Comparison of ENCODE assay signal across 19 mouse cellular contexts in genomic region chr1:32649647-32650209, GRCm38 (mm10).
DNase-seq lines count a peak whose midpoint lies in the region; ATAC-seq and TF ChIP-seq lines count a peak whose summit lies in the region.
"Had no signal": no experiment of that assay in that cellular context is flagged by ENCODE, and none has a peak within 500 bp of the region (broad histone marks: within the 10 kb centered on the region; RNA-seq: fewer than 3 reads in every experiment).

No protein-coding gene starts in this region.

- 66% methylated on average over 3 of the region's 3 CpGs for WGBS in hindbrain, embryonic 13.5 days
- 49% methylated on average over 3 of the region's 3 CpGs for WGBS in hindbrain, embryonic 16.5 days
- 75% methylated on average over 3 of the region's 3 CpGs for WGBS in midbrain, embryonic 12.5 days
- WGBS in midbrain, embryonic 10.5 days, result 90% methylated on average over 3 of the region's 3 CpGs
- WGBS in forebrain, embryonic 16.5 days, result 51% methylated on average over 3 of the region's 3 CpGs

- no peak for TF ChIP-seq CTCF in brain, embryonic 14.5 days (IDR thresholded peaks at IDR 0.05; ENCODE audit: borderline replicate concordance, extremely low read depth, insufficient read depth, insufficient read length)

- DNase-seq in midbrain, embryonic 10.5 days (ENCODE audit: low spot score), result no peak
- peak; percentile 74 for DNase-seq in brain, embryonic 14.5 days (ENCODE audit: low read depth)
- DNase-seq in ovary, postnatal 36 days (ENCODE audit: low spot score), result no peak
- no peak for DNase-seq in urinary bladder, adult 2 months (ENCODE audit: low spot score)
- DNase-seq: adrenal gland, adult 2 months; adrenal gland, postnatal 25 days; cerebellum, adult 2 months; cerebellum, postnatal 10 days; gastrocnemius, postnatal 14 days; heart, adult 2 months; heart, postnatal 14 days had no signal

- no peak for TF ChIP-seq POLR2A in brain, embryonic 14.5 days (IDR thresholded peaks at IDR 0.05; ENCODE audit: borderline replicate concordance, extremely low read depth, insufficient read depth, insufficient read length, poor library complexity, severe bottlenecking)

- H3K27ac ChIP-seq in hindbrain, embryonic 13.5 days, result no peak overlapping the region
- H3K27ac ChIP-seq in hindbrain, embryonic 16.5 days (ENCODE audit: low read depth, low read length), result no peak overlapping the region
- no peak overlapping the region for H3K27ac ChIP-seq in midbrain, embryonic 12.5 days (replicated peaks)
- H3K27ac ChIP-seq in midbrain, embryonic 10.5 days (replicated peaks), result no peak overlapping the region
- H3K27ac ChIP-seq in forebrain, embryonic 16.5 days (ENCODE audit: low read length), result no peak overlapping the region
- H3K27ac ChIP-seq: embryonic facial prominence, embryonic 10.5 days; heart, adult 2 months; heart, embryonic 15.5 days; hindbrain, postnatal 0 days had no signal

- H3K9me3 ChIP-seq in hindbrain, embryonic 13.5 days, result no peaks in the 10 kb centered on the region
- no peaks in the 10 kb centered on the region for H3K9me3 ChIP-seq in hindbrain, embryonic 16.5 days (ENCODE audit: control insufficient read depth, low read length)
- H3K9me3 ChIP-seq in midbrain, embryonic 12.5 days, result no peaks in the 10 kb centered on the region
- H3K9me3 ChIP-seq in midbrain, embryonic 10.5 days (replicated peaks), result no peaks in the 10 kb centered on the region
- no peaks in the 10 kb centered on the region for H3K9me3 ChIP-seq in forebrain, embryonic 16.5 days (ENCODE audit: control insufficient read depth, low read length)
- H3K9me3 ChIP-seq: embryonic facial prominence, embryonic 10.5 days; heart, embryonic 15.5 days had no signal

- no peak overlapping the region for H3K9ac ChIP-seq in hindbrain, embryonic 13.5 days
- no peak overlapping the region for H3K9ac ChIP-seq in hindbrain, embryonic 16.5 days (ENCODE audit: low read depth, low read length)
- no peak overlapping the region for H3K9ac ChIP-seq in midbrain, embryonic 12.5 days (replicated peaks)
- H3K9ac ChIP-seq in forebrain, embryonic 16.5 days (replicated peaks; ENCODE audit: low read depth, low read length), result no peak overlapping the region
- H3K9ac ChIP-seq: heart, embryonic 15.5 days had no signal

- H3K36me3 ChIP-seq in hindbrain, embryonic 13.5 days, result no peaks in the 10 kb centered on the region
- no peaks in the 10 kb centered on the region for H3K36me3 ChIP-seq in hindbrain, embryonic 16.5 days (ENCODE audit: control insufficient read depth, insufficient read depth, low read length)
- H3K36me3 ChIP-seq in midbrain, embryonic 12.5 days, result no peaks in the 10 kb centered on the region
- no peaks in the 10 kb centered on the region for H3K36me3 ChIP-seq in midbrain, embryonic 10.5 days
- no peaks in the 10 kb centered on the region for H3K36me3 ChIP-seq in forebrain, embryonic 16.5 days (ENCODE audit: control insufficient read depth, insufficient read depth)
- H3K36me3 ChIP-seq: embryonic facial prominence, embryonic 10.5 days; heart, embryonic 15.5 days had no signal

- no peaks in the 10 kb centered on the region for H3K27me3 ChIP-seq in hindbrain, embryonic 13.5 days
- H3K27me3 ChIP-seq in hindbrain, embryonic 16.5 days (replicated peaks; ENCODE audit: control insufficient read depth, insufficient read depth, low read length), result no peaks in the 10 kb centered on the region
- H3K27me3 ChIP-seq in midbrain, embryonic 12.5 days, result no peaks in the 10 kb centered on the region
- H3K27me3 ChIP-seq in midbrain, embryonic 10.5 days (ENCODE audit: low read depth, poor library complexity, severe bottlenecking), result no peaks in the 10 kb centered on the region
- H3K27me3 ChIP-seq in forebrain, embryonic 16.5 days (replicated peaks; ENCODE audit: control insufficient read depth, insufficient read depth, low read length), result no peaks in the 10 kb centered on the region
- H3K27me3 ChIP-seq: heart, embryonic 15.5 days had no signal

- H3K4me2 ChIP-seq in hindbrain, embryonic 13.5 days, result no peak overlapping the region
- no peak overlapping the region for H3K4me2 ChIP-seq in hindbrain, embryonic 16.5 days (ENCODE audit: low read length)
- no peak overlapping the region for H3K4me2 ChIP-seq in midbrain, embryonic 12.5 days (replicated peaks)
- no peak overlapping the region for H3K4me2 ChIP-seq in forebrain, embryonic 16.5 days (ENCODE audit: low read length)
- H3K4me2 ChIP-seq: heart, embryonic 11.5 days; heart, embryonic 15.5 days had no signal

- no peak overlapping the region for H3K4me3 ChIP-seq in hindbrain, embryonic 13.5 days
- H3K4me3 ChIP-seq in hindbrain, embryonic 16.5 days (ENCODE audit: low read length), result no peak overlapping the region
- no peak overlapping the region for H3K4me3 ChIP-seq in midbrain, embryonic 12.5 days
- no peak overlapping the region for H3K4me3 ChIP-seq in midbrain, embryonic 10.5 days
- H3K4me3 ChIP-seq in forebrain, embryonic 16.5 days (replicated peaks; ENCODE audit: low read length), result no peak overlapping the region
- H3K4me3 ChIP-seq: embryonic facial prominence, embryonic 10.5 days; heart, adult 2 months; heart, embryonic 15.5 days had no signal

- ATAC-seq in hindbrain, embryonic 13.5 days (ENCODE audit: low FRiP score), result peak; percentile 72; the same call in 1 of the 2 replicates
- no peak for ATAC-seq in hindbrain, embryonic 16.5 days
- ATAC-seq in midbrain, embryonic 12.5 days (ENCODE audit: low FRiP score, low read depth), result 0 out of 2 replicates have a peak, but pooled peaks have one; percentile 41
- peak; percentile 84 for ATAC-seq in forebrain, embryonic 16.5 days
- ATAC-seq: hindbrain, postnatal 0 days had no signal

- H3K4me1 ChIP-seq in hindbrain, embryonic 13.5 days (replicated peaks), result no peaks in the 10 kb centered on the region
- H3K4me1 ChIP-seq in hindbrain, embryonic 16.5 days (ENCODE audit: control insufficient read depth, insufficient read depth, low read depth, low read length), result no peaks in the 10 kb centered on the region
- no peaks in the 10 kb centered on the region for H3K4me1 ChIP-seq in midbrain, embryonic 12.5 days
- H3K4me1 ChIP-seq in midbrain, embryonic 10.5 days, result no peaks in the 10 kb centered on the region
- H3K4me1 ChIP-seq in forebrain, embryonic 16.5 days (replicated peaks; ENCODE audit: control insufficient read depth, insufficient read depth, low read length), result no peaks in the 10 kb centered on the region
- H3K4me1 ChIP-seq: embryonic facial prominence, embryonic 10.5 days; heart, embryonic 15.5 days had no signal
